ENCODE assay signal across 8 mouse cellular contexts in genomic region chr1:180332928-180333440, GRCm38 (mm10). TPM values are rescaled to one million over a fixed set of nuclear protein-coding genes. Genes with fewer than 3 reads are reported as not detected.
DNase-seq lines count a peak whose midpoint lies in the region; ATAC-seq and TF ChIP-seq lines count a peak whose summit lies in the region.

No protein-coding gene starts in this region.

- H3K27me3 ChIP-seq in forebrain, embryonic 11.5 days (ENCODE audit: control insufficient read depth, insufficient read depth, low read length), result peaks cover 13% of the 10 kb centered on the region
- H3K27me3 ChIP-seq in intestine, embryonic 14.5 days (replicated peaks; ENCODE audit: control insufficient read depth, insufficient read depth, low read length), result no peaks in the 10 kb centered on the region
- peaks cover 29% of the 10 kb centered on the region for H3K27me3 ChIP-seq in neural tube, embryonic 12.5 days (replicated peaks)

- no peak overlapping the region for H3K9ac ChIP-seq in forebrain, embryonic 11.5 days (ENCODE audit: low read length)
- H3K9ac ChIP-seq in intestine, embryonic 14.5 days (ENCODE audit: low read length), result peak overlapping the region; percentile 89; the same call in 1 of the 2 replicates
- no peak overlapping the region for H3K9ac ChIP-seq in neural tube, embryonic 12.5 days

- no peak for ATAC-seq in forebrain, embryonic 11.5 days (replicated peaks; ENCODE audit: low FRiP score)
- ATAC-seq in intestine, embryonic 14.5 days (replicated peaks; ENCODE audit: low FRiP score, low TSS enrichment, low read depth), result no peak
- no peak for ATAC-seq in neural tube, embryonic 12.5 days (ENCODE audit: low FRiP score, low read depth)

- no peak overlapping the region for H3K27ac ChIP-seq in forebrain, embryonic 11.5 days (ENCODE audit: low read depth, low read length)
- no peak overlapping the region for H3K27ac ChIP-seq in intestine, embryonic 14.5 days (ENCODE audit: low read depth)
- no peak overlapping the region for H3K27ac ChIP-seq in neural tube, embryonic 12.5 days

- no peak for TF ChIP-seq CTCF in lung, adult 2 months (IDR thresholded peaks at IDR 0.05; ENCODE audit: insufficient read depth, low read length)

- no peak for TF ChIP-seq POLR2A in lung, adult 2 months (IDR thresholded peaks at IDR 0.05; ENCODE audit: borderline replicate concordance, extremely low read depth, low read depth, low read length)

- peak overlapping the region; percentile 99 for H3K4me3 ChIP-seq in lung, adult 2 months (replicated peaks; ENCODE audit: extremely low read depth, low read depth, low read length)
- peak overlapping the region; percentile 55 for H3K4me3 ChIP-seq in forebrain, embryonic 11.5 days (ENCODE audit: low read depth, low read length)
- H3K4me3 ChIP-seq in intestine, embryonic 14.5 days (ENCODE audit: low read depth, low read length), result peak overlapping the region; percentile 83
- peak overlapping the region; percentile 58 for H3K4me3 ChIP-seq in neural tube, embryonic 12.5 days

- peak overlapping the region; percentile 99 for H3K4me2 ChIP-seq in forebrain, embryonic 11.5 days (ENCODE audit: low read depth, low read length, severe bottlenecking)
- H3K4me2 ChIP-seq in intestine, embryonic 14.5 days (ENCODE audit: low read length), result peak overlapping the region; percentile 82
- H3K4me2 ChIP-seq in neural tube, embryonic 12.5 days (replicated peaks), result peak overlapping the region; percentile 99

- DNase-seq in lung, adult 2 months, result no peak
- no peak for DNase-seq in lung, adult 18-20 months
- DNase-seq in forebrain, embryonic 11.5 days (ENCODE audit: low spot score), result no peak
- no peak for DNase-seq in intestine, embryonic 14.5 days (ENCODE audit: low spot score)
- no peak for DNase-seq in layer of hippocampus, postnatal 36 days
- DNase-seq in ovary, adult 18-20 months (ENCODE audit: low spot score), result no peak
- no peak for DNase-seq in kidney, postnatal 4 days

- no peaks in the 10 kb centered on the region for H3K9me3 ChIP-seq in forebrain, embryonic 11.5 days (ENCODE audit: control insufficient read depth, low read length)
- H3K9me3 ChIP-seq in intestine, embryonic 14.5 days (ENCODE audit: control insufficient read depth, low read length), result no peaks in the 10 kb centered on the region
- H3K9me3 ChIP-seq in neural tube, embryonic 12.5 days, result no peaks in the 10 kb centered on the region

- no peaks in the 10 kb centered on the region for H3K36me3 ChIP-seq in forebrain, embryonic 11.5 days (ENCODE audit: control insufficient read depth, insufficient read depth, low read length)
- H3K36me3 ChIP-seq in intestine, embryonic 14.5 days (ENCODE audit: control insufficient read depth, insufficient read depth, low read length), result peaks cover 17% of the 10 kb centered on the region
- H3K36me3 ChIP-seq in neural tube, embryonic 12.5 days, result no peaks in the 10 kb centered on the region

- H3K4me1 ChIP-seq in lung, adult 2 months (ENCODE audit: control insufficient read depth, insufficient read depth, low read length), result peaks cover 31% of the 10 kb centered on the region
- peaks cover 22% of the 10 kb centered on the region; the same call in 1 of the 2 replicates for H3K4me1 ChIP-seq in forebrain, embryonic 11.5 days (replicated peaks; ENCODE audit: control insufficient read depth, insufficient read depth, low read length)
- H3K4me1 ChIP-seq in intestine, embryonic 14.5 days (replicated peaks; ENCODE audit: control insufficient read depth, insufficient read depth, low read length), result peaks cover 37% of the 10 kb centered on the region
- H3K4me1 ChIP-seq in neural tube, embryonic 12.5 days, result peaks cover 31% of the 10 kb centered on the region

- 46% methylated on average over 14 of the region's 14 CpGs for WGBS in lung, adult 2 months
- WGBS in forebrain, embryonic 11.5 days, result 21% methylated on average over 14 of the region's 14 CpGs
- 54% methylated on average over 14 of the region's 14 CpGs for WGBS in intestine, embryonic 14.5 days
- WGBS in neural tube, embryonic 12.5 days, result 14% methylated on average over 14 of the region's 14 CpGs

RNA-seq across cellular contexts. Expression of gene Itpkb, which starts 2.7 kb away (rescaled TPM):
- polyA plus RNA-seq in lung, adult 2 months (2012; rRNA removed), result 51.3 and 55.6 TPM in 2 replicates
- polyA plus RNA-seq in forebrain, embryonic 11.5 days (2014; fragmentation: Nextera tagmentation; extraction: Ambion mirVana), result 3.0 and 3.2 TPM in 2 replicates
- polyA plus RNA-seq in intestine, embryonic 14.5 days (2014; fragmentation: Nextera tagmentation; extraction: Ambion mirVana), result 6.7 and 8.3 TPM in 2 replicates
- polyA plus RNA-seq in neural tube, embryonic 12.5 days (2016; fragmentation: Nextera tagmentation; extraction: Ambion mirVana), result 5.4 and 5.5 TPM in 2 replicates
- total RNA-seq in layer of hippocampus, postnatal 36 days (2021), result 10 to 100 TPM; 24.2 to 25.2 TPM
